Mouse (Mus musculus) macrophage (primary cell): ENCODE measurements around the gene Espn. TPM values are rescaled to one million over a fixed set of nuclear protein-coding genes. Genes with fewer than 3 reads are reported as not detected.

Source experiments
- H3K27ac ChIP-seq: fragments of 350-480 bp; formaldehyde crosslinking; 2 replicates; pipeline ENCODE4 v1.9.0; 2021
- H3K36me3 ChIP-seq: fragments of 350-480 bp; formaldehyde crosslinking; 2 replicates; pipeline ENCODE4 v1.9.0; 2021; ENCODE audit errors: inconsistent target
- H3K4me3 ChIP-seq: fragments of 350-480 bp; formaldehyde crosslinking; 2 replicates; pipeline ENCODE4 v1.9.0; 2021; ENCODE audit errors: inconsistent target
- H3K79me2 ChIP-seq: fragments of 350-480 bp; formaldehyde crosslinking; 2 replicates; pipeline ENCODE4 v1.9.0; 2021; ENCODE audit errors: inconsistent target
- WGBS: methylation state at CpG from one replicate; pipeline ENCODE4 v1.1.7; 2026; ENCODE audit warnings: inconsistent platforms; ENCODE audit not compliant: missing documents; 5-methylcytosine and 5-hydroxymethylcytosine counted together
- polyA plus RNA-seq: library from polyadenylated mRNA; stranded (reverse); fragments of 250-400 nt; gene quantifications from 3 replicates; pipeline ENCODE4 v1.2.4, GENCODE M21; 2018; ENCODE audit warnings: inconsistent platforms
- total RNA-seq, 78 experiments: library from RNA; depleted of rRNA; stranded (reverse); fragments of 250-400 nt; gene quantifications; 1 replicate in 9 of 78; 2 replicates in 24 of 78; 3 replicates in 43 of 78; 4 replicates in 2 of 78; pipeline ENCODE4 v1.2.4; 2018; ENCODE audit warnings: inconsistent platforms in 56 of 78

The Espn gene
- 1 to 10 TPM in 4 of 26 experiments, under 1 TPM in 17, not detected in 5; 0.20 to 1.7 (median 0.63) TPM for total RNA-seq (2018; cell fraction: chromatin; rRNA removed)
- total RNA-seq (2018; cell fraction: cytosol; rRNA removed), result 1 to 10 TPM in 1 of 26 experiments, under 1 TPM in 25; 0.09 to 1.0 (median 0.39) TPM
- total RNA-seq (2018; cell fraction: nucleus; rRNA removed), result 1 to 10 TPM in 3 of 26 experiments, under 1 TPM in 13, not detected in 10; 0.18 to 1.5 (median 0.51) TPM
- 0.34 to 0.42 TPM (median 0.34 TPM) in 3 replicates for polyA plus RNA-seq

GRCm38 (mm10) chr4:152151966-152152544 is at the start of gene Espn:
Gene Espn (minus strand): TSS chr4:152152371.
- WGBS, result 8% methylated on average over 47 of the region's 57 CpGs
- no peak within 1 kb of the TSS for H3K4me3 ChIP-seq
- no peak within 1 kb of the TSS for H3K27ac ChIP-seq

GRCm38 (mm10) chr4:152201492-152201891 is 49.3 kb upstream of the Espn start:
- Histone ChIP-seq H3K79me2 (peaks cover 4% of the 10 kb centered on the region; the same call in 1 of the 2 replicates), H3K4me3 (no peak overlapping the region), H3K27ac (no peak overlapping the region), H3K36me3 (no peaks in the 10 kb centered on the region)
- WGBS, result 18% methylated on average over 5 of the region's 6 CpGs

More at GRCm38 (mm10) chr4:152151966-152152544, at the start of gene Espn:
- Histone ChIP-seq H3K36me3 (no peaks in the 10 kb centered on the region), H3K79me2 (no peaks in the 10 kb centered on the region)

GRCm38 (mm10) chr4:152199617-152200016 is 47.4 kb upstream of the Espn start:
- Histone ChIP-seq H3K79me2 (peaks cover 17% of the 10 kb centered on the region; the same call in 1 of the 2 replicates), H3K36me3 (no peaks in the 10 kb centered on the region), H3K27ac (no peak overlapping the region), H3K4me3 (no peak overlapping the region)
- 11% methylated on average over 1 of the region's 1 CpGs for WGBS

- 85% methylated on average over 5 of the region's 5 CpGs for WGBS
These were observed 45.4 kb upstream of the Espn start for GRCm38 (mm10) chr4:152197545-152197944.

DNA sequence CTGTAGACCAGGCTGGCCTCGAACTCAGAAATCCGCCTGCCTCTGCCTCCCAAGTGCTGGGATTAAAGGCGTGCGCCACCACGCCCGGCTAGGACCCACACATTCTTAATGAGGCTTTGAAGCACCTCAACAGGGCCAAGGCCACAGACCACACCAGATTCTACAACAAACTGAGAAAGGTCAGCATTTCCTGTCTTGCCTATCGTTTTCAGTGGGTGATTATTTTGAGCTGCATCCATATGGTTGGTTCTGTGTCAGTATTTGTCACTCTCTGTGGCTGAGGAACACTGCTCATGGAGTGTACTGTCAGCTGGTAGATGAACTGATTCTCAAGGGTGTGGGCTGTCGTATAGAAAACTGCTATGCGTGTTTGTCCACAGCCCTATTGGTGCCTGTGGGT is 44.1 kb upstream of the Espn start:
- no peaks in the 10 kb centered on the region for H3K36me3 ChIP-seq
- H3K79me2 ChIP-seq, result peaks cover 38% of the 10 kb centered on the region
- no peak overlapping the region for H3K4me3 ChIP-seq
- no peak overlapping the region for H3K27ac ChIP-seq
- WGBS, result 90% methylated on average over 7 of the region's 9 CpGs

More at GRCm38 (mm10) chr4:152197545-152197944, 45.4 kb upstream of the Espn start:
- H3K27ac ChIP-seq, result no peak overlapping the region
- no peaks in the 10 kb centered on the region for H3K36me3 ChIP-seq
- H3K4me3 ChIP-seq, result no peak overlapping the region
- peaks cover 30% of the 10 kb centered on the region for H3K79me2 ChIP-seq

- H3K79me2 ChIP-seq, result peaks cover 38% of the 10 kb centered on the region
- H3K27ac ChIP-seq, result no peak overlapping the region
- WGBS, result 74% methylated on average over 3 of the region's 3 CpGs
- H3K36me3 ChIP-seq, result no peaks in the 10 kb centered on the region
- no peak overlapping the region for H3K4me3 ChIP-seq
These were observed 42.5 kb upstream of the Espn start for GRCm38 (mm10) chr4:152194476-152195175.

- H3K27ac ChIP-seq, result no peak overlapping the region
- H3K4me3 ChIP-seq, result no peak overlapping the region
- WGBS, result 95% methylated on average over 4 of the region's 4 CpGs
- H3K79me2 ChIP-seq, result peaks cover 57% of the 10 kb centered on the region
- no peaks in the 10 kb centered on the region for H3K36me3 ChIP-seq
These were observed 40.4 kb upstream of the Espn start for GRCm38 (mm10) chr4:152192569-152192968.

GRCm38 (mm10) chr4:152190701-152191100 is 38.5 kb upstream of the Espn start:
- WGBS, result 2% methylated on average over 5 of the region's 5 CpGs
- H3K4me3 ChIP-seq, result no peak overlapping the region
- H3K27ac ChIP-seq, result peak overlapping the region; percentile 86
- H3K79me2 ChIP-seq, result peaks cover 52% of the 10 kb centered on the region
- H3K36me3 ChIP-seq, result no peaks in the 10 kb centered on the region

DNA sequence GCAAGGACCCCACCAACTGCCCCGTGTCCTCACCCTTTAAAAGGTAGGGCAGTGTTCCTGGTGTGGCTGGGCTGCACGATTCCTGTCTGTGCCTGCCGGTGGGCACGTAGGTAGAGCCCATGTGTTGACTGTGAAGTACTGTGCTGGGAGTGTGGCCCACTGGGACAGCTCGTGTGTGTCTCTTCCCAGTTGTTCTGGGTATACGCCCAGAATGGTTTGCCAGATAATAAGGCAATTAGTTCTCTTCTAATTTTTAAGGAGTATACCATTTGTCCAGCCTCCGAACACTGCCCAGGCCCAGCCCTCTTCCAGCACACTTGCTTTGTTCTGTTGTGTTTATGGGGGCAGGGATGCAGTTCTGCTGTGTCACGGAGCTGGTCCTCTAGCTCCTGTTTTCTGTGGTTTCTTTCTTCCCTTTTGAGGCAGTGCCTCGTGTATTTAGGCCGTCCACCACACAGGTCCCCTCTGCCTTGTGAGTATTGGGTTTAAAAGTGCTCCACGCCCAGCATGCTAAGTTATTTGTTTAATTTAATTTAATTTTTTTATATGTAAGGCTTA is 38.0 kb upstream of the Espn start:
- Histone ChIP-seq H3K4me3 (no peak overlapping the region), H3K27ac (peak overlapping the region; percentile 86), H3K79me2 (peaks cover 47% of the 10 kb centered on the region), H3K36me3 (no peaks in the 10 kb centered on the region)
- 15% methylated on average over 10 of the region's 11 CpGs for WGBS

- peak overlapping the region; percentile 86 for H3K27ac ChIP-seq
- 73% methylated on average over 4 of the region's 4 CpGs for WGBS
- peaks cover 42% of the 10 kb centered on the region for H3K79me2 ChIP-seq
- no peaks in the 10 kb centered on the region for H3K36me3 ChIP-seq
- H3K4me3 ChIP-seq, result no peak overlapping the region
These were observed 37.5 kb upstream of the Espn start for GRCm38 (mm10) chr4:152189691-152190090.

GRCm38 (mm10) chr4:152189071-152189470 is 36.9 kb upstream of the Espn start:
- Histone ChIP-seq H3K4me3 (no peak overlapping the region), H3K27ac (peak overlapping the region; percentile 86), H3K36me3 (no peaks in the 10 kb centered on the region), H3K79me2 (peaks cover 37% of the 10 kb centered on the region)
- 78% methylated on average over 6 of the region's 6 CpGs for WGBS

GRCm38 (mm10) chr4:152188651-152189050 is 36.5 kb upstream of the Espn start:
- no peaks in the 10 kb centered on the region for H3K36me3 ChIP-seq
- WGBS, result 68% methylated on average over 2 of the region's 2 CpGs
- H3K27ac ChIP-seq, result no peak overlapping the region
- H3K4me3 ChIP-seq, result no peak overlapping the region
- H3K79me2 ChIP-seq, result peaks cover 37% of the 10 kb centered on the region

DNA sequence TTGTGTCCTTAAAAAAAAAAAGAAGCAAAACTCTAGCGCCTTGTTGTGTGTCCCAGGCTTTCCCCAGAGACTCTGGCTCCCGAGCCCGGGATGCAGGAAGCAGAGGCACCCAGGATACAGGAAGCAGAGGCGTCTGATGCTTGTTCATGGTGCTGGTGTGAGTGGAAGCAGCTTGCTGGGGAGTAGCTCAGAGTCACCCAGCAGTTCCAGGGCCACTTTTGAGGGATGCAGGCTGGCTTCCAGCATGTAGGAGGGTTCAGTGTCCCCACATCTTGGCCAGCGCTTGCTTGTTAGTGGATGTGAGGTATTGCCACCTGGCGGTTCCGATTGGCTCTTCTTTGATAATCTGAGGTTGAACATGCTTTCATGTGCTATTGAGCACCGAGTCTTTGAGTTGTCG is 35.0 kb upstream of the Espn start:
- Histone ChIP-seq H3K36me3 (no peaks in the 10 kb centered on the region), H3K27ac (peak overlapping the region; percentile 35), H3K4me3 (no peak overlapping the region), H3K79me2 (peaks cover 34% of the 10 kb centered on the region)
- 85% methylated on average over 9 of the region's 9 CpGs for WGBS

- H3K79me2 ChIP-seq, result peaks cover 37% of the 10 kb centered on the region
- peak overlapping the region; percentile 35 for H3K27ac ChIP-seq
- no peak overlapping the region for H3K4me3 ChIP-seq
- WGBS, result 53% methylated on average over 14 of the region's 14 CpGs
- H3K36me3 ChIP-seq, result no peaks in the 10 kb centered on the region
These were observed 34.3 kb upstream of the Espn start for GRCm38 (mm10) chr4:152186205-152187082.
